Mouse (Mus musculus) hindbrain, embryonic 11.5 days (tissue): Measurements from ENCODE around the gene Vps9d1. TPM values are rescaled to one million over a fixed set of nuclear protein-coding genes. Genes with fewer than 3 reads are reported as not detected.

Experiments
- ATAC-seq: fragments of 200-750 bp; cut with Nextera tagmentation; 2 replicates; pipeline ENCODE4 v1.8.0; 2017; ENCODE audit warnings: mild to moderate bottlenecking, moderate TSS enrichment, moderate library complexity; ENCODE audit not compliant: low FRiP score
- DNase-seq: peaks from one replicate; pipeline ENCODE4 v3.0.0-alpha.2; 2015; ENCODE audit warnings: low spot score
- H3K27ac ChIP-seq: fragments of 300-500 bp; sonication (generic); 2 replicates; pipeline ENCODE4 v1.5.1; 2014; ENCODE audit warnings: mild to moderate bottlenecking, low read depth, low read length
- H3K27me3 ChIP-seq: fragments of 300-500 bp; sonication (generic); 2 replicates; pipeline ENCODE4 v1.6.1; 2014; ENCODE audit warnings: mild to moderate bottlenecking, low read length, moderate library complexity, mixed read lengths; ENCODE audit not compliant: control insufficient read depth, insufficient read depth
- H3K36me3 ChIP-seq: fragments of 300-500 bp; sonication (generic); 2 replicates; pipeline ENCODE4 v1.6.1; 2014; ENCODE audit warnings: mild to moderate bottlenecking, low read length, moderate library complexity, mixed read lengths; ENCODE audit not compliant: control insufficient read depth, insufficient read depth
- H3K4me1 ChIP-seq: fragments of 300-500 bp; sonication (generic); replicated peaks from 2 replicates; pipeline ENCODE4 v1.6.1; 2014; ENCODE audit warnings: low read length, mixed read lengths; ENCODE audit not compliant: control insufficient read depth, insufficient read depth
- H3K4me2 ChIP-seq: fragments of 300-500 bp; sonication (generic); replicated peaks from 2 replicates; pipeline ENCODE4 v1.6.1; 2014; ENCODE audit warnings: mild to moderate bottlenecking, low read depth, low read length
- H3K4me3 ChIP-seq: fragments of 300-500 bp; sonication (generic); 2 replicates; pipeline ENCODE4 v1.5.1; 2014; ENCODE audit warnings: low read depth, low read length
- H3K9ac ChIP-seq: fragments of 300-500 bp; sonication (generic); 2 replicates; pipeline ENCODE4 v1.6.1; 2014; ENCODE audit warnings: low read depth, low read length
- H3K9me3 ChIP-seq: fragments of 300-500 bp; sonication (generic); 2 replicates; pipeline ENCODE4 v1.6.1; 2016; ENCODE audit warnings: low read length; ENCODE audit not compliant: control insufficient read depth
- WGBS: fragments of 180-500 bp; shearing (Covaris S2); extraction: QIAGEN DNeasy Blood & Tissue Kit; methylation state at CpG from one replicate; pipeline ENCODE4 v1.1.7; 2014; 5-methylcytosine and 5-hydroxymethylcytosine counted together
- polyA plus RNA-seq: library from polyadenylated mRNA; unstranded; fragments of >200 nt; fragmentation: Nextera tagmentation; extraction: Ambion mirVana; gene quantifications from 2 replicates; pipeline ENCODE4 v1.2.1, GENCODE M21; 2014

The Vps9d1 gene
- polyA plus RNA-seq = 24.9 and 28.0 TPM in 2 replicates

DNA sequence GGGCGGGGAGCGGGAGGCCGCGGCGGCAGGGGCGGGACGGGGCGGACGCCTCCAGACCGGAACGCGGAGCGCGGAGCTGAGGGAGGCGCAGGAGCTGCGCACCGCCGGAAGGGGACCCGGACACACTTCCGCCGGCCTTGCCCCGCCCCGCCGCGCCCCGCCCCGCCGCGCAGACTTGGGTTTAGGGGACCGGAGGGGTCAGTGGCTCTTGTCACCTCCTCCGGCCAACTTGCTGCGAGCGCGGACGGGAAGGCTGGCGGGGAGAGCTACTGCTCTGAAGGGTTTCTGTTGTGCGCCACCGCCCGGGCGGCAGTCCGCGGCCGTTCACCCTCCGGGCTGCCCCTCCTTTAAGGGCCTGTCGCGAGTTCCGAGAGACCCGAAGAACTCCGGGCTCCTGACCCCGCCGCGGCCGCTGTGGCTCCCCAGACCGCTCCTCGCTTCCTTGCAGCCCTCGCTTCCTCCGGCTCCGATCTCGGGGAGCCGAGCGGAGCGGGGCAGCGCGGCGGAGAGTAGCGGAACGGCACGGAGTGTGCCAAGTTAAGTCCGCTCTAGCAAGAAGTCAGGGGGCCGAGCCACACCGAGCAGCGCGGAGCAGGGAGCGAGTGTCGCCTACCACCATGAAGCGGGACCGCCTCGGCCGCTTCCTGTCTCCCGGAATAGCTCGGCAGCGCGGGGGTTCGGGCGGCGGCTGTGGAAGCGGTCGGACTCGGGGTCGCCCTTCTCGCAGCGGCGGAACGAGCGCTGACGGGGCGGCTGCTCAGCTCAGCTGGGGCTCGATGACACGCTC is at the start of gene Vps9d1, which contains the start of gene Zfp276:
Vps9d1 (minus strand) TSS at position 250 of the 787 bp plus-strand sequence.
Zfp276 (plus strand) TSS at position 97 of the 787 bp plus-strand sequence.
- peak within 1 kb of the TSS; percentile 85 for H3K27ac ChIP-seq
- ATAC-seq (peak; percentile 95), DNase-seq (peak; percentile 87)
- H3K4me3 ChIP-seq = peak within 1 kb of the TSS; percentile 96
- H3K36me3 ChIP-seq = 0 out of 2 replicates have a peak, but pooled peaks cover 2% of the 10 kb centered on the region
- peak within 1 kb of the TSS; percentile 98 for H3K9ac ChIP-seq
- peaks cover 11% of the 10 kb centered on the region for H3K4me1 ChIP-seq
- H3K4me2 ChIP-seq = peak within 1 kb of the TSS; percentile 97
- H3K27me3 ChIP-seq = no peaks in the 10 kb centered on the region
- no peaks in the 10 kb centered on the region for H3K9me3 ChIP-seq
- WGBS = under 1% methylated on average over 86 of the region's 99 CpGs

DNA sequence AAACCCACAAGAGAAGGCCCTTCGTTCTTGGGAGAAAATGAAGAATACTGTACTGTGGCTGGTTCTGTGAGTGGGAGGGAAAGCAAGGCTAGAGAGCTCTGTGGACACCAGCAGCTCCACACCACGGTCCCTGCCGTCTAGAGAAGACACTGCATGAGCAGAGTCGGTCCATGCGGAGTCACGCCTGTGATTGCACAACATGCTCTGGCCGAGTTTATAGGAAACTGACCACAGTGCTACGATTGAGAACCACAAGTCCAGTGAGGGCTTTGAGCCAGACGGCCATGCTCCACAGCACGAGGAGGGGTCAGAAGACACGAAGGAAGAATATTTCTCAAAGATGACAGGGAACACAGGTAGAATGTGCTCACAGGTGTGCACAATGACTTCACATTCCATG is 44.2 kb upstream of the Vps9d1 start:
- Histone ChIP-seq H3K27ac (no peak overlapping the region), H3K9me3 (no peaks in the 10 kb centered on the region), H3K4me3 (no peak overlapping the region), H3K9ac (no peak overlapping the region), H3K4me2 (no peak overlapping the region), H3K4me1 (no peaks in the 10 kb centered on the region), H3K27me3 (no peaks in the 10 kb centered on the region), H3K36me3 (0 out of 2 replicates have a peak, but pooled peaks cover 2% of the 10 kb centered on the region)
- WGBS = 93% methylated on average over 11 of the region's 11 CpGs
- DNase-seq (no peak), ATAC-seq (no peak)

DNA sequence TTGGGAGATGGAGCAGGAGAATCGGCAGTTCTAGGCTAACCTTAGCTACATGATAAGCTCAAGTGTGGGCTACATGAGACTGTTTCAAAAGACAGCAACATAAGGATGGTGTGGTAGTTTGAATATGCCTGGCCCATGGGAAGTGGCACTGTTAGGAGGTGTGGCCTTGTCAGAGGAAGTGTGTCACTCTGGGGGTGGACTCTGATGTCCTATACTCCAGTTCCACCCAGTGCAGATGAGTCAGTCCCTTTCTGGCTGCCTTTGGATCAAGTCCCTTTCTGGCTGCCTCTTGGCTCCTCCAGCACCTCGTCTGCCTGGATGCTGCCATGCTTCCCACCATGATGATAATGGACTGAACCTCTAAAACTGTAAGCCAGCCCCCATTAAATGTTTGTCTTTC is 38.6 kb upstream of the Vps9d1 start:
- DNase-seq (no peak), ATAC-seq (no peak)
- Histone ChIP-seq H3K9ac (no peak overlapping the region), H3K9me3 (no peaks in the 10 kb centered on the region), H3K36me3 (0 out of 2 replicates have a peak, but pooled peaks cover 3% of the 10 kb centered on the region), H3K27ac (no peak overlapping the region), H3K27me3 (no peaks in the 10 kb centered on the region), H3K4me1 (no peaks in the 10 kb centered on the region), H3K4me2 (no peak overlapping the region), H3K4me3 (no peak overlapping the region)
- 88% methylated on average over 2 of the region's 2 CpGs for WGBS

DNA sequence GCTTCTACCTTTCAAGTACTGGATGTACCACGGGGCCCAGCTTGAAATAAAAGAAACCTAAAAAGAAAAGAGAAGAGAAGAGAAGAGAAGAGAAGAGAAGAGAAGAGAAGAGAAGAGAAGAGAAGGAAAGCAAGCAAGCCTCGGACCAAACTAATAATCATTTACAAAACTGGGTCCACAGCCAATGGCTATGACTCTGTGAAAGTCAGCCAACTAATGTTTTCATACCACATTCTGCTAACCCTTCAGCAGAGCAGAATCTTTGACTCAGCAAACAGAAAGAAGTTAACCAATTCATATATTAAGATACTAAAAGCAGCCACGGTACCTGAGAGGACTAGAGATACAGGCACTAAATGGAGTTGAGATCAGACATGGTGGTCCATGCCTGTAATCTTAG is 38.1 kb upstream of the Vps9d1 start:
- no peaks in the 10 kb centered on the region for H3K4me1 ChIP-seq
- DNase-seq (no peak), ATAC-seq (no peak)
- 91% methylated on average over 3 of the region's 3 CpGs for WGBS
- H3K9ac ChIP-seq = no peak overlapping the region
- H3K4me3 ChIP-seq = no peak overlapping the region
- no peaks in the 10 kb centered on the region for H3K9me3 ChIP-seq
- 0 out of 2 replicates have a peak, but pooled peaks cover 3% of the 10 kb centered on the region for H3K36me3 ChIP-seq
- H3K27ac ChIP-seq = no peak overlapping the region
- no peak overlapping the region for H3K4me2 ChIP-seq
- H3K27me3 ChIP-seq = no peaks in the 10 kb centered on the region

DNA sequence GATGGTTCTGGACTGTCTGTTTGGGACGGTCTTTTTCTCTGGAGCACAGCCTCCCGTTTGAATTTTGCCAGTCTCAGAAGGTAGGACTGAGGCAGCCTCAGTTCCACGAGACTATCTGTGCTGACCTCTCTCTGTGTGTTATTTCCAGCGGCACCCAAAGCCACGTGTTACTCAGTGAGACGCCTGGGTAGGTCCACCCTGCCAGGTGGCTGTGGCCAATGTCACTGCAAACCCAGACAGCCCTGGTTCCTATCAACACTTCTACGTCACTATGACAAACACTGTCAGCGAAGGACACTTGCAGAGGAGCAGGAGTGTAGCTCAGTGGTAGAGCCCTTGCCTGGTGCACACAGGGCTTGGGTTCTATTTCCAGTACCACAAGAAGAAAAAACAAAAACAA is 37.6 kb upstream of the Vps9d1 start:
- no peak overlapping the region for H3K4me3 ChIP-seq
- H3K4me1 ChIP-seq = no peaks in the 10 kb centered on the region
- WGBS = 88% methylated on average over 8 of the region's 8 CpGs
- H3K9ac ChIP-seq = no peak overlapping the region
- no peak for DNase-seq
- H3K36me3 ChIP-seq = 0 out of 2 replicates have a peak, but pooled peaks cover 3% of the 10 kb centered on the region
- H3K9me3 ChIP-seq = no peaks in the 10 kb centered on the region
- no peak overlapping the region for H3K27ac ChIP-seq
- ATAC-seq = no peak
- H3K27me3 ChIP-seq = no peaks in the 10 kb centered on the region
- no peak overlapping the region for H3K4me2 ChIP-seq

DNA sequence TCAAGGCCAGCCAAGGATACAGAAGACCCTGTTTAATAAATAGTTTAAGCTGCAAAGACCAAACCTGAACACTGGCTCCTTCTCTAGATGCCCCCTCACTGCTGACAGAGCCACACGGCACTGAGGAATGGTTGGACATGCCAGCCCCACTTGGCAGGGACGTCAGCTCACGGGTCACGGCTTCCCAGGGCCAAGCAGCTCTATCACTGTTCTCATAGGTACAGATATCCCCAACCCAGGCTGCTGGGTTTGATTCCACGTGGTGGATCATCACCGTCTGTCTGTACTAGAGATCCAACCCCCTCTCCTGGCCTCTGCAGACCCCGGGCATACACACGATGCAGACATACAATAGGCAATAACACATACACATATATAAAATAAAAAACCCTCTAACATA is 36.5 kb upstream of the Vps9d1 start:
- no peaks in the 10 kb centered on the region for H3K27me3 ChIP-seq
- 0 out of 2 replicates have a peak, but pooled peaks cover 3% of the 10 kb centered on the region for H3K36me3 ChIP-seq
- DNase-seq (no peak), ATAC-seq (no peak)
- no peak overlapping the region for H3K4me3 ChIP-seq
- 96% methylated on average over 8 of the region's 8 CpGs for WGBS
- H3K27ac ChIP-seq = no peak overlapping the region
- no peaks in the 10 kb centered on the region for H3K9me3 ChIP-seq
- H3K4me2 ChIP-seq = no peak overlapping the region
- H3K9ac ChIP-seq = no peak overlapping the region
- no peaks in the 10 kb centered on the region for H3K4me1 ChIP-seq

DNA sequence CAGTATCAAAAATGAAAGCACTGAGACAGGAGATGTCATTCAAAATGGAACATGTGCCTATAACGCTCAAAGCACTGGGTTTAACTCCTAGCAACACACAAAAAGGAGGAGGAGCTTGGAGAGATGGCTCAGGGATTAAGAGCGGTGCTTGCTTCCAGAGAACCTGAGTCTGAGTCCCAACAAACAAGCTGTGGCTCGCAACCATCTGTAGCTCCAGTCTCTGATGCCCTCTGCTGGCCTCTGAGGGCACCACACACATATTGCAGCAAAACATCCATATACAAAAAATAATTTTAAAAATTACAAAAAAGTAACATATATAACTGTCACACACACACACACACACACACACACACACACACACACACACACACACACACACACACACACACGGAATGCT is 36.0 kb upstream of the Vps9d1 start:
- no peaks in the 10 kb centered on the region for H3K4me1 ChIP-seq
- H3K27ac ChIP-seq = no peak overlapping the region
- H3K9ac ChIP-seq = no peak overlapping the region
- WGBS = 77% methylated on average over 4 of the region's 4 CpGs
- no peak overlapping the region for H3K4me3 ChIP-seq
- ATAC-seq (no peak), DNase-seq (peak; percentile 36)
- H3K9me3 ChIP-seq = no peaks in the 10 kb centered on the region
- 0 out of 2 replicates have a peak, but pooled peaks cover 3% of the 10 kb centered on the region for H3K36me3 ChIP-seq
- no peak overlapping the region for H3K4me2 ChIP-seq
- H3K27me3 ChIP-seq = no peaks in the 10 kb centered on the region

DNA sequence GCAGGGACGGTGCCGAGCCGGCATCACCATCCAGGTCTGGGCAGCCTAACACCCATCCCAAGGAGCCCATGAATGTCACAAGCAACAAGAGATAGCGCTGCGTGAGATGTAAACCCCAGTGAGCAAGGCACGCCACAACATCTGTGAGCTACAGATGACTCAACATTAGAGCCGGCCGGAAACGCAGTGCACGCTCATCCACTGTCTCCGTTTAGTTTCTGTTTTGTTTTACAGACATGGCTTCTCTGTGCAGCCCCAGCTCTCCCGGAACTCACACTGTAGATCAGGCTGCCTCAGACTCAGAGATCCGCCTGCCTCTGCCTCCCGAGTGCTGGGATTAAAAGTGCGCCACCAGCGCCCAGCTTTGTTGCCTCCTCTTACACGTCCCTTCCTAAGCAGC is 33.2 kb upstream of the Vps9d1 start:
- Histone ChIP-seq H3K4me2 (no peak overlapping the region), H3K9me3 (no peaks in the 10 kb centered on the region), H3K36me3 (no peaks in the 10 kb centered on the region), H3K4me1 (no peaks in the 10 kb centered on the region), H3K27ac (no peak overlapping the region), H3K27me3 (no peaks in the 10 kb centered on the region), H3K9ac (no peak overlapping the region), H3K4me3 (no peak overlapping the region)
- DNase-seq = no peak
- ATAC-seq = no peak
- WGBS = 96% methylated on average over 17 of the region's 17 CpGs

DNA sequence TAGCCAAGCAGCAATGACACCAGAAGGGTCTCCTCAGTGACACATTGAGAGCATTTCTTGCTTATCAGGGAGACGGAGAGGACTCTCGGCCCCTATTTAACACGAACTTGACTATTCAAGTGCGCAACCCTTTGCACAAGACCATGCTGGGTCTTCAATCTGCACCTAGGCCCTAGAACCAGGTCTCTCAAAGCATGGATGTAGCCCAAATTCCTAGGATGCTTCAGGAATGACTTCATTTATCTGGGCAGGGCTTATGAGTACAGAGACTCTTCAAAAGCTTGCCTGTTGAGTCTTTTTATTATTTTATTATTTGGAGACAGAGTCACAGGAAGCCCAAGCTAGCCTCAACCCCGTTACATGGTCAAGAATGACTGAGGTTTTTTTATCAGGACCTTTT is 30.3 kb upstream of the Vps9d1 start:
- peaks cover 2% of the 10 kb centered on the region; the same call in 1 of the 2 replicates for H3K36me3 ChIP-seq
- WGBS = 92% methylated on average over 5 of the region's 5 CpGs

More for the DNA sequence above, 30.3 kb upstream of the Vps9d1 start:
- DNase-seq = no peak
- H3K4me3 ChIP-seq = no peak overlapping the region
- no peaks in the 10 kb centered on the region for H3K4me1 ChIP-seq
- no peak for ATAC-seq
- no peak overlapping the region for H3K27ac ChIP-seq
- H3K4me2 ChIP-seq = no peak overlapping the region
- H3K9me3 ChIP-seq = no peaks in the 10 kb centered on the region
- no peak overlapping the region for H3K9ac ChIP-seq
- no peaks in the 10 kb centered on the region for H3K27me3 ChIP-seq
